Mouse (Mus musculus) intestine, postnatal 0 days (tissue): ENCODE data around the gene Zfp455. TPM values are rescaled to one million over a fixed set of nuclear protein-coding genes. Genes with fewer than 3 reads are reported as not detected.
"Not testable (repeated sequence)": the region's sequence is repeated elsewhere in the genome, so short reads cannot be mapped to it uniquely, and the experiment has no call there.

ENCODE experiments used
- ATAC-seq: fragments of 200-750 bp; cut with Nextera tagmentation; 2 replicates; pipeline ENCODE4 v1.8.0; 2017; ENCODE audit warnings: mild to moderate bottlenecking, moderate TSS enrichment, moderate library complexity
- H3K27ac ChIP-seq: fragments of 300-500 bp; sonication (generic); 2 replicates; pipeline ENCODE4 v1.5.1; 2014; ENCODE audit warnings: mild to moderate bottlenecking, low read depth, low read length, moderate library complexity
- H3K27me3 ChIP-seq: fragments of 300-500 bp; sonication (generic); replicated peaks from 2 replicates; pipeline ENCODE4 v1.6.1; 2014; ENCODE audit warnings: low read length, mixed read lengths; ENCODE audit not compliant: control insufficient read depth, insufficient read depth
- H3K36me3 ChIP-seq: fragments of 300-500 bp; sonication (generic); 2 replicates; pipeline ENCODE4 v1.6.1; 2014; ENCODE audit warnings: mild to moderate bottlenecking, moderate library complexity; ENCODE audit not compliant: control insufficient read depth, insufficient read depth
- H3K4me1 ChIP-seq: fragments of 300-500 bp; sonication (generic); replicated peaks from 2 replicates; pipeline ENCODE4 v1.6.1; 2014; ENCODE audit warnings: antibody characterized with exemption, low read length, mixed read lengths; ENCODE audit not compliant: control insufficient read depth, insufficient read depth
- H3K4me2 ChIP-seq: fragments of 300-500 bp; sonication (generic); replicated peaks from 2 replicates; pipeline ENCODE4 v1.6.1; 2014; ENCODE audit warnings: low read depth, mild to moderate bottlenecking, moderate library complexity
- H3K4me3 ChIP-seq: fragments of 300-500 bp; sonication (generic); 2 replicates; pipeline ENCODE4 v1.5.1; 2014; ENCODE audit warnings: low read depth, low read length
- H3K9ac ChIP-seq: fragments of 300-500 bp; sonication (generic); 2 replicates; pipeline ENCODE4 v1.6.1; 2014; ENCODE audit warnings: mild to moderate bottlenecking, low read depth, low read length
- H3K9me3 ChIP-seq: fragments of 300-500 bp; sonication (generic); 2 replicates; pipeline ENCODE4 v1.6.1; 2016; ENCODE audit warnings: mixed run types; ENCODE audit not compliant: control insufficient read depth
- CTCF ChIP-seq: sonication (generic); IDR thresholded peaks from 2 replicates; pipeline ENCODE4 v1.5.1; 2016; ENCODE audit warnings: low read depth, mild to moderate bottlenecking, control low read depth, antibody characterized with exemption, moderate library complexity
- WGBS: fragments of 180-500 bp; shearing (Covaris S2); extraction: QIAGEN DNeasy Blood & Tissue Kit; methylation state at CpG from one replicate; pipeline ENCODE4 v1.1.7; 2014; 5-methylcytosine and 5-hydroxymethylcytosine counted together
- polyA plus RNA-seq: library from polyadenylated mRNA; unstranded; fragments of >200 nt; fragmentation: Nextera tagmentation; extraction: Ambion mirVana; gene quantifications from 2 replicates; pipeline ENCODE4 v1.2.1, GENCODE M21; 2015

Gene Zfp455
- 1.2 and 1.5 TPM in 2 replicates for polyA plus RNA-seq

DNA sequence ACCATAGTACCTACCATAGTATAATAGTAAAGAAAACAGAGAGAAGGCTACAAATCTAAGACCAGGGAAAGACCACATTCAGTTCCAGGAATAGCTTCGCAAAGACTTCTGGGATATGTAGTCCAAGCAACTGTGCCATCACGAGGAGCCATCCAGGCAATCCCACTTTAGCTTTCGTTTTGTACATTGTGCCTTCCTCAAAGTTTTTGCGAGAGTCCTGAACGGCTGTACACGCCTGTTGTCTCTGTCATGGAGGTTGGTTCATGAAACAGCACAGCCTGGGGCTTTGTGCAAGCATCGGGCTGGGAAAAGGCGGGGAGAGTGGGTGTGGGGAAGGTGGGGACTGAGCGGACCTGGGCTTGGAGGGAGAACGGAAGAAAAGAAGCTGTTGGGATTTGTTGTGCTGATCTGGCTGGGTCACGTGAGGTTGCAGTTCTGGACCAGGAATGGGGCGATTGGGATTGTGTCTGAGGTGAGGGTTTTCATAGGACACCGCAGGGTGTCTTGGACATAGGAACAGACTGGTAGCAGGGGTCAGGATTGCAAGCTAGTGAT is at the start of gene Zfp455:
Gene Zfp455 (plus strand): TSS at position 167 of the 555 bp plus-strand sequence.
- H3K9me3 ChIP-seq, result no peaks in the 10 kb centered on the region
- no peaks in the 10 kb centered on the region for H3K4me1 ChIP-seq
- ATAC-seq, result peak; percentile 93
- no peaks in the 10 kb centered on the region; the same call in 1 of the 2 replicates for H3K36me3 ChIP-seq
- no peaks in the 10 kb centered on the region for H3K27me3 ChIP-seq
- no peak for TF ChIP-seq CTCF
- H3K4me2 ChIP-seq, result peak within 1 kb of the TSS; percentile 59
- 3% methylated on average over 13 of the region's 13 CpGs for WGBS
- no peak within 1 kb of the TSS for H3K27ac ChIP-seq
- peak within 1 kb of the TSS; percentile 67 for H3K4me3 ChIP-seq
- peak within 1 kb of the TSS; percentile 54 for H3K9ac ChIP-seq

- H3K4me2 ChIP-seq, H3K27me3 ChIP-seq, ATAC-seq, H3K9ac ChIP-seq, H3K9me3 ChIP-seq, H3K4me1 ChIP-seq, H3K4me3 ChIP-seq, H3K27ac ChIP-seq, H3K36me3 ChIP-seq: not testable (repeated sequence)
- WGBS, result 48% methylated on average over 4 of the region's 4 CpGs
Measured at GRCm38 (mm10) chr13:67166122-67166521, 28.2 kb upstream of the Zfp455 start.

DNA sequence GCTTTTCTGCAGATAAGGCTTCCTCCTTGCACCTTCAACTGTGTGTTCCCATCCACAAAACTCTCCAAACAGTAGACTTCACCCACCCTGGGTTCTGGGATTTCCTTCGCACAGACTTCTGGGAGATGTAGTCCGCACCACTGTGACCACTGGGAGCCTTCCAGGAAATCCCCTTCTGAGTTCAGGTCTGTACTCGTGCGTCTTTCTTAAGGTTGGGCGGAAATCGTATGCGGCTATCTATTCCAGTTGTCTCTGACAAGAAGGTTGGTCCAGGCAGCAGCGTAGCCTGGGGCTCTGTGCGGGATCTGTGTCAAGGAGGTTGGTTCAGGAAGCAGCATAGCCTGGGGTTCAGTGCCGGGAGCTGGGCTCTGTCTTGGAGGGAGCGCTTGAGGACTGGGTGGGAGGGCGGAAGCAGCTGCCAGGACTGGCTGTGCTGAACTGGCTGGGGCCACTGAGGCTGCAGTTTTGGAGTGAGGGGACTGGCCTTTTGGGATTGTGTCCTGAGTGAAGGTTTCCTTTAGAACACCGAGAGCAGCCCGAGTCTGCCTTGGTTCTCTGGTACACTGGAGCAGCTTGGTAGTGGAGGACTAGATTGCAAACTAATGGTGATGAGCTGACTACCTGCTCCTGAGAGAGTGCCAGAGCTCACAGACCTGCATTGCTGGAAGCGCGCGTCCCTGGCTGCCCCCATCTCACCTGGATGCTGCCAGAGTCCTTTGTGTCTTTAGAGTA is 21.1 kb upstream of the Zfp455 start, which contains the start of gene Rsl1:
Gene Rsl1 (plus strand): TSS at position 192 of the 732 bp plus-strand sequence.
- under 1% methylated on average over 17 of the region's 17 CpGs for WGBS
- ATAC-seq, result peak; percentile 96
- not testable (repeated sequence) for H3K36me3 ChIP-seq, H3K9me3 ChIP-seq, H3K4me1 ChIP-seq, H3K27me3 ChIP-seq
- H3K4me3 ChIP-seq, result peak within 1 kb of the TSS; percentile 56
- peak within 1 kb of the TSS; percentile 62 for H3K9ac ChIP-seq
- peak within 1 kb of the TSS; percentile 75 for H3K4me2 ChIP-seq
- H3K27ac ChIP-seq, result peak within 1 kb of the TSS; percentile 28; the same call in 1 of the 2 replicates

DNA sequence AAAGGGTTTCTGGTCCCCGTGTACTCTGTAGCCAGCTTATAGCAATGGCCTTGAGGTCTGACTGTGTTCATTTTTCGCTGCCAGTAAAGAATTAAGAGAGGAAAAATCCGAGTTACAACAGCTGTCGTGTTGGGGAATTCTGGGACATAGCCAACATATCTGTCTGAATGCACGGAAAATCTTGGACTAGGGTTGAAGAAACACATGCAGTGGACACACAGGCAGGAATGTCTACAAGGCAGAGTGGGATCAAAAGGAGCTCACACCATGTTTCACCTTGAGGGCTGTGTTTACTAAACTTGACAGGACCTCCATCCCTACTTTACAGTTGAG is 20.6 kb upstream of the Zfp455 start:
- Histone ChIP-seq H3K4me1 (no peaks in the 10 kb centered on the region), H3K36me3 (peaks cover 8% of the 10 kb centered on the region; the same call in 1 of the 2 replicates), H3K9me3 (no peaks in the 10 kb centered on the region), H3K27me3 (no peaks in the 10 kb centered on the region), H3K27ac (no peak overlapping the region), H3K9ac (no peak overlapping the region), H3K4me2 (peak overlapping the region; percentile 75), H3K4me3 (peak overlapping the region; percentile 56)
- WGBS, result 11% methylated on average over 5 of the region's 5 CpGs
- TF ChIP-seq CTCF, result no peak
- no peak for ATAC-seq

- TF ChIP-seq CTCF, result no peak
- ATAC-seq, result no peak
- 65% methylated on average over 3 of the region's 3 CpGs for WGBS
Measured at GRCm38 (mm10) chr13:67201656-67202055, 7.3 kb downstream of the Zfp455 start.

GRCm38 (mm10) chr13:67214015-67214607 is 19.8 kb downstream of the Zfp455 start:
- no peaks in the 10 kb centered on the region for H3K36me3 ChIP-seq
- no peak overlapping the region for H3K4me2 ChIP-seq
- no peaks in the 10 kb centered on the region for H3K27me3 ChIP-seq
- no peak overlapping the region for H3K9ac ChIP-seq
- H3K9me3 ChIP-seq, result 0 out of 2 replicates have a peak, but pooled peaks cover 3% of the 10 kb centered on the region
- no peak overlapping the region for H3K27ac ChIP-seq
- H3K4me1 ChIP-seq, result no peaks in the 10 kb centered on the region
- H3K4me3 ChIP-seq, result no peak overlapping the region
- peak; percentile 41; the same call in 1 of the 2 replicates for TF ChIP-seq CTCF
- 55% methylated on average over 4 of the region's 4 CpGs for WGBS
- ATAC-seq, result no peak

More at GRCm38 (mm10) chr13:67201656-67202055, 7.3 kb downstream of the Zfp455 start:
- no peak overlapping the region for H3K4me3 ChIP-seq
- H3K27me3 ChIP-seq, result no peaks in the 10 kb centered on the region
- H3K36me3 ChIP-seq, result no peaks in the 10 kb centered on the region; the same call in 1 of the 2 replicates
- no peak overlapping the region for H3K27ac ChIP-seq
- no peak overlapping the region for H3K9ac ChIP-seq
- H3K9me3 ChIP-seq, result no peaks in the 10 kb centered on the region
- no peaks in the 10 kb centered on the region for H3K4me1 ChIP-seq
- H3K4me2 ChIP-seq, result no peak overlapping the region

Other genes starting within 250 kb of the Zfp455 start
- gene Zfp712, start 133.3 kb upstream of the Zfp455 start, polyA plus RNA-seq, result 0.85 and 1.3 TPM in 2 replicates
- 1.3 and 1.6 TPM in 2 replicates for gene Zfp708, start 96.5 kb upstream of the Zfp455 start, polyA plus RNA-seq
- gene Gm28557, start 85.9 kb upstream of the Zfp455 start, polyA plus RNA-seq, result 1.2 and 1.3 TPM in 2 replicates
- gene Rslcan18, start 78.2 kb upstream of the Zfp455 start, polyA plus RNA-seq, result 0.12 and 0.18 TPM in 2 replicates
- gene Zfp759, start 72.8 kb upstream of the Zfp455 start, polyA plus RNA-seq, result 0.57 and 0.60 TPM in 2 replicates
- 2.9 and 3.9 TPM in 2 replicates for gene Rsl1, start 21.3 kb upstream of the Zfp455 start, polyA plus RNA-seq
- 0.77 and 1.1 TPM in 2 replicates for gene Zfp458, start 84.0 kb downstream of the Zfp455 start, polyA plus RNA-seq
- gene Zfp457, start 112.0 kb downstream of the Zfp455 start, polyA plus RNA-seq, result 0.27 and 0.46 TPM in 2 replicates
- 1.0 and 1.1 TPM in 2 replicates for gene Zfp595, start 138.1 kb downstream of the Zfp455 start, polyA plus RNA-seq
- 0.26 TPM in 1 of 2 replicates, not detected in the other for gene Gm28044, start 166.0 kb downstream of the Zfp455 start, polyA plus RNA-seq
- gene Zfp953, start 166.1 kb downstream of the Zfp455 start, polyA plus RNA-seq, result 0.83 and 0.90 TPM in 2 replicates
- 0.38 and 0.42 TPM in 2 replicates for gene Gm28041, start 181.2 kb downstream of the Zfp455 start, polyA plus RNA-seq
- 1.1 and 1.4 TPM in 2 replicates for gene Zfp456, start 181.3 kb downstream of the Zfp455 start, polyA plus RNA-seq
- gene Zfp429, start 205.3 kb downstream of the Zfp455 start, polyA plus RNA-seq, result 4.1 and 5.0 TPM in 2 replicates
- gene Zfp459, start 226.9 kb downstream of the Zfp455 start, polyA plus RNA-seq, result 1.1 and 1.2 TPM in 2 replicates